Mouse (Mus musculus) stomach, embryonic 16.5 days (tissue): Measurements from ENCODE around the gene Ireb2. TPM values are rescaled to one million over a fixed set of nuclear protein-coding genes. Genes with fewer than 3 reads are reported as not detected.

Experiments
- ATAC-seq: fragments of 200-750 bp; cut with Nextera tagmentation; 2 replicates; pipeline ENCODE4 v1.8.0; 2017; ENCODE audit warnings: moderate number of reproducible peaks, moderate TSS enrichment; ENCODE audit not compliant: insufficient read depth, low FRiP score
- H3K27ac ChIP-seq: fragments of 300-500 bp; sonication (generic); 2 replicates; pipeline ENCODE4 v1.5.1; 2014; ENCODE audit warnings: low read length
- H3K27me3 ChIP-seq: fragments of 300-500 bp; sonication (generic); 2 replicates; pipeline ENCODE4 v1.6.1; 2014; ENCODE audit warnings: low read length, control low read depth, mixed read lengths; ENCODE audit not compliant: control insufficient read depth, insufficient read depth
- H3K36me3 ChIP-seq: fragments of 300-500 bp; sonication (generic); 2 replicates; pipeline ENCODE4 v1.6.1; 2014; ENCODE audit warnings: low read length; ENCODE audit not compliant: control insufficient read depth, insufficient read depth
- H3K4me1 ChIP-seq: fragments of 300-500 bp; sonication (generic); 2 replicates; pipeline ENCODE4 v1.6.1; 2014; ENCODE audit warnings: low read length, control low read depth, mixed read lengths; ENCODE audit not compliant: control insufficient read depth, insufficient read depth
- H3K4me2 ChIP-seq: fragments of 300-500 bp; sonication (generic); 2 replicates; pipeline ENCODE4 v1.6.1; 2014; ENCODE audit warnings: low read depth, low read length, mixed read lengths
- H3K4me3 ChIP-seq: fragments of 300-500 bp; sonication (generic); replicated peaks from 2 replicates; pipeline ENCODE4 v1.5.1; 2014; ENCODE audit warnings: mild to moderate bottlenecking, low read length
- H3K9ac ChIP-seq: fragments of 300-500 bp; sonication (generic); 2 replicates; pipeline ENCODE4 v1.6.1; 2014; ENCODE audit warnings: low read length
- H3K9me3 ChIP-seq: fragments of 300-500 bp; sonication (generic); replicated peaks from 2 replicates; pipeline ENCODE4 v1.6.1; 2016; ENCODE audit warnings: low read length, control low read depth; ENCODE audit not compliant: control insufficient read depth
- WGBS: fragments of 180-500 bp; shearing (Covaris S2); extraction: QIAGEN DNeasy Blood & Tissue Kit; methylation state at CpG from one replicate; pipeline ENCODE4 v1.1.7; 2014; 5-methylcytosine and 5-hydroxymethylcytosine counted together
- polyA plus RNA-seq: library from polyadenylated mRNA; unstranded; fragments of >200 nt; fragmentation: Nextera tagmentation; extraction: Ambion mirVana; gene quantifications from 2 replicates; pipeline ENCODE4 v1.2.1, GENCODE M21; 2015

Gene Ireb2
- polyA plus RNA-seq, 1 experiment from 2014 or later, result 31.5 TPM

GRCm38 (mm10) chr9:54860526-54860925, 3.1 kb upstream of the Ireb2 start:
- Histone ChIP-seq H3K9ac (no peak overlapping the region), H3K4me1 (peaks cover 5% of the 10 kb centered on the region), H3K4me3 (no peak overlapping the region), H3K36me3 (no peaks in the 10 kb centered on the region), H3K27me3 (no peaks in the 10 kb centered on the region), H3K9me3 (no peaks in the 10 kb centered on the region), H3K27ac (no peak overlapping the region), H3K4me2 (no peak overlapping the region)
- no peak for ATAC-seq
- WGBS, result 87% methylated on average over 7 of the region's 7 CpGs

GRCm38 (mm10) chr9:54878759-54879158, 15.2 kb downstream of the Ireb2 start:
- no peak overlapping the region for H3K4me2 ChIP-seq
- no peak overlapping the region for H3K9ac ChIP-seq
- H3K27me3 ChIP-seq, result no peaks in the 10 kb centered on the region
- 100% methylated on average over 1 of the region's 1 CpGs for WGBS
- no peak overlapping the region for H3K4me3 ChIP-seq
- no peak overlapping the region for H3K27ac ChIP-seq
- no peak for ATAC-seq
- no peaks in the 10 kb centered on the region for H3K9me3 ChIP-seq
- no peaks in the 10 kb centered on the region for H3K4me1 ChIP-seq
- H3K36me3 ChIP-seq, result peaks cover 10% of the 10 kb centered on the region

DNA sequence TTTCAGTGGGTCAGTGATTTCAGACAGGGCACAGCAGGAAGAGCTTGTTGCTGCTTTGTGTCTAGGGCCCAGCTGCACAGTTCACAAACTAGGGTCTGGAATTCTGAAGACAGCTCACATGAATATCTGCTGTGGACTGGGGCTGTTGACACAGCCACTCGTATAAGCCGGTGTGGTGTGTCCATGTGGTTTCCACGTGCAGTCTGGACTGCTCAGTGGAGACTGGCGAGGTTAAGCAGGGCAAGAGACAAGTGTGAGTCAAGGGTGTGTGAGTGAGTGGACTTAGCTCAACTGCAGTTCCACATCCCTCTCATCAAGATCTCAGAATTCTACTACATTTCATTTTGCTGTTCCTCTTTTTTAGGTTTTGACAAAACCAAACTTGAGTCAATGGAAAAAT, 28.5 kb downstream of the Ireb2 start:
- Histone ChIP-seq H3K9me3 (no peaks in the 10 kb centered on the region), H3K27ac (no peak overlapping the region), H3K9ac (no peak overlapping the region), H3K4me3 (no peak overlapping the region), H3K4me2 (no peak overlapping the region), H3K27me3 (no peaks in the 10 kb centered on the region), H3K36me3 (peaks cover 13% of the 10 kb centered on the region), H3K4me1 (no peaks in the 10 kb centered on the region)
- 81% methylated on average over 4 of the region's 4 CpGs for WGBS
- ATAC-seq, result no peak

- Histone ChIP-seq H3K9me3 (no peaks in the 10 kb centered on the region), H3K9ac (no peak overlapping the region), H3K4me3 (no peak overlapping the region), H3K4me1 (no peaks in the 10 kb centered on the region), H3K27me3 (no peaks in the 10 kb centered on the region), H3K36me3 (peaks cover 12% of the 10 kb centered on the region), H3K4me2 (no peak overlapping the region), H3K27ac (no peak overlapping the region)
- no peak for ATAC-seq
- 82% methylated on average over 3 of the region's 3 CpGs for WGBS
Measured at GRCm38 (mm10) chr9:54897097-54897496, 33.5 kb downstream of the Ireb2 start.

GRCm38 (mm10) chr9:54909446-54909845, 45.9 kb downstream of the Ireb2 start:
- no peak overlapping the region for H3K4me3 ChIP-seq
- WGBS, result 59% methylated on average over 5 of the region's 5 CpGs
- H3K4me2 ChIP-seq, result no peak overlapping the region
- no peak for ATAC-seq
- no peak overlapping the region for H3K9ac ChIP-seq
- no peaks in the 10 kb centered on the region for H3K27me3 ChIP-seq
- no peak overlapping the region for H3K27ac ChIP-seq
- H3K36me3 ChIP-seq, result peaks cover 4% of the 10 kb centered on the region
- no peaks in the 10 kb centered on the region for H3K4me1 ChIP-seq
- H3K9me3 ChIP-seq, result no peaks in the 10 kb centered on the region

- Histone ChIP-seq H3K9me3 (0 out of 2 replicates have a peak, but pooled peaks cover 6% of the 10 kb centered on the region), H3K4me2 (no peak overlapping the region), H3K4me1 (peaks cover 6% of the 10 kb centered on the region; the same call in 1 of the 2 replicates), H3K27ac (no peak overlapping the region), H3K27me3 (no peaks in the 10 kb centered on the region), H3K9ac (no peak overlapping the region), H3K36me3 (peaks cover 4% of the 10 kb centered on the region; the same call in 1 of the 2 replicates), H3K4me3 (no peak overlapping the region)
- ATAC-seq, result no peak
- 58% methylated on average over 7 of the region's 7 CpGs for WGBS
Measured at GRCm38 (mm10) chr9:54915576-54915975, 52.0 kb downstream of the Ireb2 start.

DNA sequence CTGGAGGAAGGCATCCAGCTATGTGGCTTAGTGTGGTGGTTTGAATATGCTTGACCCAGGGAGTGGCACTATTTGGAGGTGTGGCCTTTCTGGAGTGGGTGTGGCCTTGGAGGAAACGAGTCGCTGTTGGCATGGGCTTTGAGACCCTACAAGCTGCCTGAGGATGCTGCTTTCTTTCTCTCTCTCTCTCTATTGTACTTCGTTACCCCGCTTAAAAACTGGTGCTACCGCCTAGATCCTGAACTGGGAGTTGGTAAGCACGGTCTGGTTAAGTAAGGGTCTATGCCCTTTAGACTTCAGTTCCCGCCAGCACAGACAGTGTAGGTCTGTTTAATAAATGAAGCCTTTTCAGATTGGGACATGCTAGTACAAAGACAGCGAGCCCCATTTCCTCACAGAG, 52.8 kb downstream of the Ireb2 start:
- H3K9me3 ChIP-seq, result 0 out of 2 replicates have a peak, but pooled peaks cover 6% of the 10 kb centered on the region
- H3K27me3 ChIP-seq, result no peaks in the 10 kb centered on the region
- H3K36me3 ChIP-seq, result peaks cover 4% of the 10 kb centered on the region; the same call in 1 of the 2 replicates
- ATAC-seq, result no peak
- 67% methylated on average over 8 of the region's 8 CpGs for WGBS
- peak overlapping the region; percentile 75 for H3K4me2 ChIP-seq
- peak overlapping the region; percentile 59 for H3K4me3 ChIP-seq
- H3K9ac ChIP-seq, result no peak overlapping the region
- H3K27ac ChIP-seq, result no peak overlapping the region
- peaks cover 6% of the 10 kb centered on the region; the same call in 1 of the 2 replicates for H3K4me1 ChIP-seq

DNA sequence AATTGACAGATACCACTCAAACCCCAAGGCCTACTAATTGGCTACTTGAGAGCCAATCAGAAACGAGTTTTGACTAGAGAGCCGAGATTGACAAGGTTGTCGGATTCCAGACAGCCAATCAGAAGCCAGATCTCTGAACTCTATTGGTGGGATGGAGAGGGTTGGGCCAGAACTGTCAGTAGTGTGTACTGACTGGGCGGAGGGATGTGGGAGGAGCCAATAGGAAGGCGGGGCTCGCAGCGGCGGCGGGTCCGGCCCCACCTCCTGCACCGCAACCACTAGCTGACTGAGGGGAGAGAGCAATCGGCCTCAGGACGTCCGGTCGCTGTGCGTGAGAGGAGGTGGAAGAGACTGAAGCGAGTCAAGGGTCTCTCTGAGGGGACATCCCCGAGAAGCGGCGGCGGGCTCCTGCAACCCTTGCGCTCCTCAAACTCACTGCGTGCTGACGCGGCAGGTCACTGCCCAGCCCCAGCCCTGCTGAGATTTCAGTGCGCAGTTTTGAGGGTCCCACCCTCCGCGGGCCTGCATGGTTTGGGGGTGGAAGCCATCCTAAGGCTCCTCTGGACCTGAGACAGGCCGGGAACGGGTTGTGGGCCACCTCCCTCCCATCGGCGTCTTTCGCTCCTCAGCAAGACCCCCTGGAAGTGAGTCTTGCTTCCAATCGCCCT, 53.6 kb downstream of the Ireb2 start, which contains the start of gene Hykk:
Gene Hykk, plus strand, starts transcription at position 274 of the 668 bp plus-strand sequence.
- 0 out of 2 replicates have a peak, but pooled peaks cover 6% of the 10 kb centered on the region for H3K9me3 ChIP-seq
- H3K4me3 ChIP-seq, result peak within 1 kb of the TSS; percentile 59
- H3K4me2 ChIP-seq, result peak within 1 kb of the TSS; percentile 75
- H3K9ac ChIP-seq, result peak within 1 kb of the TSS; percentile 77
- WGBS, result under 1% methylated on average over 34 of the region's 34 CpGs
- H3K27ac ChIP-seq, result peak within 1 kb of the TSS; percentile 5
- H3K36me3 ChIP-seq, result 0 out of 2 replicates have a peak, but pooled peaks cover 3% of the 10 kb centered on the region
- peaks cover 6% of the 10 kb centered on the region; the same call in 1 of the 2 replicates for H3K4me1 ChIP-seq
- no peaks in the 10 kb centered on the region for H3K27me3 ChIP-seq
- peak; percentile 98 for ATAC-seq

DNA sequence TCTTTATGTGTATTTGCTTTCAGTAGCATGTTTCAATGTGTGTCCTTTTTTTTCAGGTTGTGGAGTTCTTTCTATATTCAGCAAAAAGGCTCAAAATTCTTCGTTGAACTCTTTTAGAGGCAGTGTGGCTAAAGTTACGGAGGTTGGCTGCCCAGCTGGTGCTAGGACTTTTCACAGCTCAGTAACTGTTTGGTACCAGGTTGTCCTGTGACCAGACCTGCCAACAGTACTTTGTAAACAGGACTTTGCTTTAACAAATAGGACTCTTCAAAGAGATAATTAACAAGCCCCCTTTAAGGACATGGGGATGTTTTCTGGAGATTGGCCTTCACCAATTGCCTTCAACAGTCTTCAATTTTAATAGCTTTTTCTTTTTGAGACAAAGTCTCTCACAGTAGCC, 54.6 kb downstream of the Ireb2 start:
- ATAC-seq, result no peak
- 68% methylated on average over 2 of the region's 2 CpGs for WGBS

More for the DNA sequence above, 54.6 kb downstream of the Ireb2 start:
- peaks cover 6% of the 10 kb centered on the region; the same call in 1 of the 2 replicates for H3K4me1 ChIP-seq
- H3K4me2 ChIP-seq, result peak overlapping the region; percentile 75
- H3K9ac ChIP-seq, result no peak overlapping the region
- H3K27ac ChIP-seq, result no peak overlapping the region
- H3K4me3 ChIP-seq, result no peak overlapping the region; the same call in 1 of the 2 replicates
- no peaks in the 10 kb centered on the region for H3K27me3 ChIP-seq
- H3K9me3 ChIP-seq, result 0 out of 2 replicates have a peak, but pooled peaks cover 6% of the 10 kb centered on the region
- H3K36me3 ChIP-seq, result peaks cover 8% of the 10 kb centered on the region; the same call in 1 of the 2 replicates
